Mouse (Mus musculus): ENCODE measurements around the gene Zbtb12. TPM values are rescaled to one million over a fixed set of nuclear protein-coding genes. Genes with fewer than 3 reads are reported as not detected.

Zbtb12 gene
- polyA plus RNA-seq, 1 experiment from 2014 or later: 2.8 TPM

- Histone ChIP-seq H3K9ac (peak overlapping the region; percentile 95), H3K4me2 (peak overlapping the region; percentile 93), H3K4me1 (peaks cover 21% of the 10 kb centered on the region), H3K27ac (peak overlapping the region; percentile 63; the same call in 1 of the 2 replicates), H3K27me3 (no peaks in the 10 kb centered on the region), H3K36me3 (peaks cover 61% of the 10 kb centered on the region), H3K9me3 (no peaks in the 10 kb centered on the region), H3K4me3 (peak overlapping the region; percentile 99)
- under 1% methylated on average over 25 of the region's 25 CpGs for WGBS
- no peak; the same call in 1 of the 2 replicates for ATAC-seq (ENCODE audit: insufficient number of reproducible peaks, low FRiP score, low TSS enrichment, low read depth)
These were observed 28.7 kb upstream of the Zbtb12 start for GRCm38 (mm10) chr17:34850517-34851125.

- H3K36me3 ChIP-seq: peaks cover 55% of the 10 kb centered on the region
- no peak overlapping the region for H3K4me2 ChIP-seq
- peaks cover 21% of the 10 kb centered on the region for H3K4me1 ChIP-seq
- no peak for ATAC-seq (ENCODE audit: insufficient number of reproducible peaks, low FRiP score, low TSS enrichment, low read depth)
- H3K4me3 ChIP-seq: no peak overlapping the region
- no peaks in the 10 kb centered on the region for H3K9me3 ChIP-seq
- H3K27ac ChIP-seq: no peak overlapping the region
- WGBS: 75% methylated on average over 8 of the region's 8 CpGs
- H3K9ac ChIP-seq: no peak overlapping the region
- no peaks in the 10 kb centered on the region for H3K27me3 ChIP-seq
These were observed 25.8 kb upstream of the Zbtb12 start for GRCm38 (mm10) chr17:34853511-34853910.

- H3K4me2 ChIP-seq: no peak overlapping the region
- H3K4me3 ChIP-seq: no peak overlapping the region
- 84% methylated on average over 3 of the region's 3 CpGs for WGBS
- H3K27me3 ChIP-seq: no peaks in the 10 kb centered on the region
- no peak for ATAC-seq (ENCODE audit: insufficient number of reproducible peaks, low FRiP score, low TSS enrichment, low read depth)
- H3K9me3 ChIP-seq: no peaks in the 10 kb centered on the region
- H3K27ac ChIP-seq: no peak overlapping the region
- peaks cover 15% of the 10 kb centered on the region for H3K4me1 ChIP-seq
- H3K9ac ChIP-seq: no peak overlapping the region
- peaks cover 55% of the 10 kb centered on the region for H3K36me3 ChIP-seq
These were observed 24.5 kb upstream of the Zbtb12 start for GRCm38 (mm10) chr17:34854761-34855160.

- 38% methylated on average over 3 of the region's 3 CpGs for WGBS
- H3K9me3 ChIP-seq: no peaks in the 10 kb centered on the region
- H3K9ac ChIP-seq: no peak overlapping the region
- no peak overlapping the region for H3K27ac ChIP-seq
- peaks cover 55% of the 10 kb centered on the region for H3K36me3 ChIP-seq
- H3K4me2 ChIP-seq: no peak overlapping the region
- no peak overlapping the region for H3K4me3 ChIP-seq
- H3K4me1 ChIP-seq: peaks cover 11% of the 10 kb centered on the region
- ATAC-seq (ENCODE audit: insufficient number of reproducible peaks, low FRiP score, low TSS enrichment, low read depth): no peak
- no peaks in the 10 kb centered on the region; the same call in 1 of the 2 replicates for H3K27me3 ChIP-seq
These were observed 23.5 kb upstream of the Zbtb12 start for GRCm38 (mm10) chr17:34855825-34856224.

GRCm38 (mm10) chr17:34858670-34859069 lies 20.6 kb upstream of the Zbtb12 start:
- H3K36me3 ChIP-seq: peaks cover 40% of the 10 kb centered on the region
- H3K4me2 ChIP-seq: no peak overlapping the region
- no peak for ATAC-seq (ENCODE audit: insufficient number of reproducible peaks, low FRiP score, low TSS enrichment, low read depth)
- H3K9ac ChIP-seq: no peak overlapping the region
- no peak overlapping the region for H3K27ac ChIP-seq
- H3K4me1 ChIP-seq: no peaks in the 10 kb centered on the region
- no peaks in the 10 kb centered on the region for H3K9me3 ChIP-seq
- 84% methylated on average over 4 of the region's 4 CpGs for WGBS
- no peaks in the 10 kb centered on the region; the same call in 1 of the 2 replicates for H3K27me3 ChIP-seq
- H3K4me3 ChIP-seq: no peak overlapping the region

GRCm38 (mm10) chr17:34860514-34860913 lies 18.8 kb upstream of the Zbtb12 start:
- no peak overlapping the region for H3K27ac ChIP-seq
- 87% methylated on average over 9 of the region's 9 CpGs for WGBS
- no peak overlapping the region for H3K4me3 ChIP-seq
- no peak overlapping the region for H3K4me2 ChIP-seq
- ATAC-seq (ENCODE audit: insufficient number of reproducible peaks, low FRiP score, low TSS enrichment, low read depth): no peak
- H3K9ac ChIP-seq: no peak overlapping the region
- peaks cover 21% of the 10 kb centered on the region for H3K36me3 ChIP-seq
- no peaks in the 10 kb centered on the region for H3K4me1 ChIP-seq
- no peaks in the 10 kb centered on the region for H3K9me3 ChIP-seq
- H3K27me3 ChIP-seq: peaks cover 3% of the 10 kb centered on the region; the same call in 1 of the 2 replicates

GRCm38 (mm10) chr17:34861704-34862415 lies 17.4 kb upstream of the Zbtb12 start:
- H3K27ac ChIP-seq: no peak overlapping the region
- no peak overlapping the region for H3K4me2 ChIP-seq
- no peaks in the 10 kb centered on the region for H3K4me1 ChIP-seq
- no peaks in the 10 kb centered on the region for H3K9me3 ChIP-seq
- peaks cover 8% of the 10 kb centered on the region for H3K36me3 ChIP-seq
- no peak overlapping the region for H3K4me3 ChIP-seq
- H3K27me3 ChIP-seq: peaks cover 3% of the 10 kb centered on the region; the same call in 1 of the 2 replicates
- ATAC-seq (ENCODE audit: insufficient number of reproducible peaks, low FRiP score, low TSS enrichment, low read depth): no peak
- H3K9ac ChIP-seq: no peak overlapping the region
- WGBS: 64% methylated on average over 13 of the region's 13 CpGs

- H3K27ac ChIP-seq: no peak within 1 kb of the TSS
- H3K4me3 ChIP-seq: no peak within 1 kb of the TSS
- H3K4me2 ChIP-seq: no peak within 1 kb of the TSS
- H3K9ac ChIP-seq: no peak within 1 kb of the TSS
- 0 out of 2 replicates have a peak, but pooled peaks cover 2% of the 10 kb centered on the region for H3K36me3 ChIP-seq
- ATAC-seq (ENCODE audit: insufficient number of reproducible peaks, low FRiP score, low TSS enrichment, low read depth): no peak
- 45% methylated on average over 8 of the region's 8 CpGs for WGBS
- H3K4me1 ChIP-seq: no peaks in the 10 kb centered on the region
- no peaks in the 10 kb centered on the region for H3K9me3 ChIP-seq
- peaks cover 3% of the 10 kb centered on the region; the same call in 1 of the 2 replicates for H3K27me3 ChIP-seq
These were observed 16.7 kb upstream of the Zbtb12 start, which contains the start of gene Cfb for GRCm38 (mm10) chr17:34862416-34863081. Gene Cfb, minus strand, starts transcription at chr17:34862518.

GRCm38 (mm10) chr17:34865981-34866380 lies 13.3 kb upstream of the Zbtb12 start:
- no peak overlapping the region for H3K27ac ChIP-seq
- no peak overlapping the region for H3K4me3 ChIP-seq
- H3K4me2 ChIP-seq: no peak overlapping the region
- 59% methylated on average over 7 of the region's 7 CpGs for WGBS
- H3K4me1 ChIP-seq: no peaks in the 10 kb centered on the region
- H3K9me3 ChIP-seq: no peaks in the 10 kb centered on the region
- H3K27me3 ChIP-seq: 0 out of 2 replicates have a peak, but pooled peaks cover 3% of the 10 kb centered on the region
- H3K36me3 ChIP-seq: no peaks in the 10 kb centered on the region
- no peak for ATAC-seq (ENCODE audit: insufficient number of reproducible peaks, low FRiP score, low TSS enrichment, low read depth)
- no peak overlapping the region for H3K9ac ChIP-seq

GRCm38 (mm10) chr17:34874321-34874720 lies 5.0 kb upstream of the Zbtb12 start:
- no peaks in the 10 kb centered on the region for H3K9me3 ChIP-seq
- no peaks in the 10 kb centered on the region for H3K4me1 ChIP-seq
- 93% methylated on average over 6 of the region's 6 CpGs for WGBS
- H3K27me3 ChIP-seq: no peaks in the 10 kb centered on the region
- H3K4me3 ChIP-seq: no peak overlapping the region
- ATAC-seq (ENCODE audit: insufficient number of reproducible peaks, low FRiP score, low TSS enrichment, low read depth): no peak
- no peak overlapping the region for H3K27ac ChIP-seq
- H3K4me2 ChIP-seq: no peak overlapping the region
- no peaks in the 10 kb centered on the region for H3K36me3 ChIP-seq
- H3K9ac ChIP-seq: no peak overlapping the region

- H3K4me3 ChIP-seq: no peak overlapping the region
- H3K27ac ChIP-seq: no peak overlapping the region
- H3K36me3 ChIP-seq: no peaks in the 10 kb centered on the region
- no peak overlapping the region for H3K9ac ChIP-seq
- H3K9me3 ChIP-seq: no peaks in the 10 kb centered on the region
- ATAC-seq (ENCODE audit: insufficient number of reproducible peaks, low FRiP score, low TSS enrichment, low read depth): no peak
- H3K4me2 ChIP-seq: no peak overlapping the region
- H3K4me1 ChIP-seq: peaks cover 5% of the 10 kb centered on the region; the same call in 1 of the 2 replicates
- H3K27me3 ChIP-seq: peaks cover 5% of the 10 kb centered on the region
These were observed 1.9 kb downstream of the Zbtb12 start for GRCm38 (mm10) chr17:34881166-34881565.

Measured in limb, embryonic 15.5 days (tissue).